In the genomic region with DNA sequence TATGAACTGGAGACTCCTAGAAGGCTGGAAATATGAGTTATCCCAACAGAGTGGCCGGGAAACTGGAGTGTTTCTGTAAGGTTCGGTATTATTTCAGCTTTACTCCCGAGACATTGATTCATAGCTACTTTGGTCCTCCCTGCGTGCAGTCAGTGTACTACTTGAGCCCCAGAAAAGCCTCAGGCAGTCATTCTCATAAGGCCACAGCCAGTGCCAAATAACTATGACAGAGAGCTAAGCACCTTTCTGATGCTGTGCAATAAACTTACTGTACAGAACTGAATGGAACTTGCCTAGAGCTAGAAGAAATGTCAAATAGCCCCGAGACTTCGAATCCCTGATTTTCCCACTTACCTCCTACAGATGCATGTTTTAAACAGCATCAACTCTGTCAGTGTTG, we compare ENCODE assay signal across 26 mouse cellular contexts.
DNase-seq lines count a peak whose midpoint lies in the region; ATAC-seq and TF ChIP-seq lines count a peak whose summit lies in the region.
"Had no signal": no experiment of that assay in that cellular context is flagged by ENCODE, and none has a peak within 500 bp of the region (broad histone marks: within the 10 kb centered on the region; RNA-seq: fewer than 3 reads in every experiment).

No protein-coding gene starts in this region.

- no peaks in the 10 kb centered on the region for H3K9me3 ChIP-seq in hindbrain, embryonic 16.5 days (ENCODE audit: control insufficient read depth, low read length)
- H3K9me3 ChIP-seq in hindbrain, postnatal 0 days (ENCODE audit: low read length), result no peaks in the 10 kb centered on the region
- no peaks in the 10 kb centered on the region for H3K9me3 ChIP-seq in neural tube, embryonic 15.5 days (replicated peaks)
- H3K9me3 ChIP-seq: embryonic facial prominence, embryonic 12.5 days; embryonic facial prominence, embryonic 15.5 days; forebrain, embryonic 12.5 days; forebrain, embryonic 15.5 days; heart, embryonic 12.5 days; heart, embryonic 15.5 days; intestine, embryonic 15.5 days had no signal

- H3K27me3 ChIP-seq in hindbrain, embryonic 16.5 days (replicated peaks; ENCODE audit: control insufficient read depth, insufficient read depth, low read length), result no peaks in the 10 kb centered on the region
- H3K27me3 ChIP-seq in hindbrain, postnatal 0 days (ENCODE audit: insufficient read depth, low read length), result no peaks in the 10 kb centered on the region
- no peaks in the 10 kb centered on the region for H3K27me3 ChIP-seq in neural tube, embryonic 15.5 days (replicated peaks)
- H3K27me3 ChIP-seq: embryonic facial prominence, embryonic 12.5 days; embryonic facial prominence, embryonic 15.5 days; forebrain, embryonic 12.5 days; forebrain, embryonic 15.5 days; heart, embryonic 12.5 days; heart, embryonic 15.5 days; intestine, embryonic 15.5 days had no signal

- no peak overlapping the region for H3K9ac ChIP-seq in hindbrain, embryonic 16.5 days (ENCODE audit: low read depth, low read length)
- H3K9ac ChIP-seq in hindbrain, postnatal 0 days (replicated peaks; ENCODE audit: low read length), result no peak overlapping the region
- no peak overlapping the region for H3K9ac ChIP-seq in neural tube, embryonic 15.5 days (replicated peaks)
- H3K9ac ChIP-seq: embryonic facial prominence, embryonic 12.5 days; embryonic facial prominence, embryonic 15.5 days; forebrain, embryonic 12.5 days; forebrain, embryonic 15.5 days; heart, embryonic 12.5 days; heart, embryonic 15.5 days; hindbrain, embryonic 14.5 days; intestine, embryonic 15.5 days had no signal

- no peak for TF ChIP-seq CTCF in hindbrain, postnatal 0 days (IDR thresholded peaks at IDR 0.05; ENCODE audit: low read depth)
- no peak for TF ChIP-seq CTCF in brain, embryonic 14.5 days (IDR thresholded peaks at IDR 0.05; ENCODE audit: borderline replicate concordance, extremely low read depth, insufficient read depth, insufficient read length)

- H3K4me2 ChIP-seq in hindbrain, embryonic 16.5 days (ENCODE audit: low read length), result no peak overlapping the region
- H3K4me2 ChIP-seq in hindbrain, postnatal 0 days (ENCODE audit: low read depth, low read length), result no peak overlapping the region
- H3K4me2 ChIP-seq in neural tube, embryonic 15.5 days, result no peak overlapping the region
- H3K4me2 ChIP-seq: embryonic facial prominence, embryonic 12.5 days; embryonic facial prominence, embryonic 15.5 days; forebrain, embryonic 12.5 days; forebrain, embryonic 15.5 days; heart, embryonic 12.5 days; heart, embryonic 15.5 days; hindbrain, embryonic 14.5 days; intestine, embryonic 15.5 days had no signal

- H3K4me3 ChIP-seq in hindbrain, embryonic 16.5 days (ENCODE audit: low read length), result no peak overlapping the region
- no peak overlapping the region for H3K4me3 ChIP-seq in hindbrain, postnatal 0 days (ENCODE audit: low read length)
- H3K4me3 ChIP-seq in neural tube, embryonic 15.5 days (replicated peaks), result no peak overlapping the region
- H3K4me3 ChIP-seq: embryonic facial prominence, embryonic 12.5 days; embryonic facial prominence, embryonic 15.5 days; forebrain, embryonic 12.5 days; forebrain, embryonic 15.5 days; gastrocnemius, adult 2 months; heart, embryonic 12.5 days; heart, embryonic 15.5 days; intestine, embryonic 15.5 days had no signal

- TF ChIP-seq POLR2A in brain, embryonic 14.5 days (IDR thresholded peaks at IDR 0.05; ENCODE audit: borderline replicate concordance, extremely low read depth, insufficient read depth, insufficient read length, poor library complexity, severe bottlenecking), result no peak

- no peak for DNase-seq in hindbrain, postnatal 0 days (ENCODE audit: low spot score)
- peak; percentile 20 for DNase-seq in brain, adult 2 months (ENCODE audit: low read depth, low spot score)
- DNase-seq in brain, embryonic 14.5 days (ENCODE audit: low read depth), result peak; percentile 13
- DNase-seq: adrenal gland, adult 8-10 months; adrenal gland, postnatal 25 days; cerebellum, adult 11 months; cerebellum, adult 2 months; cerebellum, adult 9-11 months; cerebellum, postnatal 25 days; gastrocnemius, adult 2 months; gastrocnemius, postnatal 14 days; heart, adult 18-20 months; heart, postnatal 10 days; heart, postnatal 4 days had no signal

- no peak overlapping the region for H3K27ac ChIP-seq in hindbrain, embryonic 16.5 days (ENCODE audit: low read depth, low read length)
- H3K27ac ChIP-seq in hindbrain, postnatal 0 days, result no peak overlapping the region
- H3K27ac ChIP-seq in neural tube, embryonic 15.5 days (replicated peaks), result no peak overlapping the region
- H3K27ac ChIP-seq: embryonic facial prominence, embryonic 12.5 days; embryonic facial prominence, embryonic 15.5 days; forebrain, embryonic 12.5 days; forebrain, embryonic 15.5 days; gastrocnemius, adult 2 months; heart, embryonic 15.5 days; hindbrain, embryonic 14.5 days; intestine, embryonic 15.5 days had no signal

- ATAC-seq in hindbrain, embryonic 16.5 days, result peak; percentile 65; the same call in 1 of the 2 replicates
- no peak for ATAC-seq in hindbrain, postnatal 0 days
- ATAC-seq in neural tube, embryonic 15.5 days (ENCODE audit: low FRiP score), result no peak
- ATAC-seq in activated CD4-positive, CD25-positive, alpha-beta regulatory T cell, adult 4 months, result no peak
- ATAC-seq: CD4-positive, CD25-positive, alpha-beta regulatory T cell, adult 4 months; forebrain, embryonic 15.5 days; intestine, embryonic 15.5 days had no signal

- H3K4me1 ChIP-seq in hindbrain, embryonic 16.5 days (ENCODE audit: control insufficient read depth, insufficient read depth, low read depth, low read length), result no peaks in the 10 kb centered on the region
- H3K4me1 ChIP-seq in hindbrain, postnatal 0 days (ENCODE audit: insufficient read depth, low read length), result 0 out of 2 replicates have a peak, but pooled peaks cover 3% of the 10 kb centered on the region
- H3K4me1 ChIP-seq in neural tube, embryonic 15.5 days, result no peaks in the 10 kb centered on the region
- H3K4me1 ChIP-seq: embryonic facial prominence, embryonic 12.5 days; embryonic facial prominence, embryonic 15.5 days; forebrain, embryonic 12.5 days; heart, embryonic 12.5 days; intestine, embryonic 15.5 days had no signal

- 68% methylated on average over 6 of the region's 6 CpGs for WGBS in hindbrain, embryonic 16.5 days
- WGBS in hindbrain, postnatal 0 days, result 69% methylated on average over 6 of the region's 6 CpGs
- WGBS in neural tube, embryonic 15.5 days, result 59% methylated on average over 6 of the region's 6 CpGs

- no peaks in the 10 kb centered on the region for H3K36me3 ChIP-seq in hindbrain, embryonic 16.5 days (ENCODE audit: control insufficient read depth, insufficient read depth, low read length)
- no peaks in the 10 kb centered on the region for H3K36me3 ChIP-seq in hindbrain, postnatal 0 days (ENCODE audit: insufficient read depth, low read length)
- no peaks in the 10 kb centered on the region for H3K36me3 ChIP-seq in neural tube, embryonic 15.5 days
- H3K36me3 ChIP-seq: embryonic facial prominence, embryonic 12.5 days; embryonic facial prominence, embryonic 15.5 days; forebrain, embryonic 12.5 days; forebrain, embryonic 15.5 days; heart, embryonic 12.5 days; heart, embryonic 15.5 days; intestine, embryonic 15.5 days had no signal
